Mouse (Mus musculus) heart, adult 2 months (tissue): ENCODE measurements at regions not wholly inside any gene's neighbourhood (a gene's known extent, or its start where the extent isn't known, plus 50 kb on each side); places are given as distances from the start of the nearest gene placed in this dataset.

ENCODE experiments used
- CTCF ChIP-seq: fragments of 200-600 bp; IDR thresholded peaks from 2 replicates; pipeline ENCODE4 v1.8.1; 2022; ENCODE audit warnings: antibody characterized with exemption, mild to moderate bottlenecking, moderate library complexity
- EP300 ChIP-seq: fragments of 200-500 bp; IDR thresholded peaks from 2 replicates; pipeline ENCODE4 v1.6.1; 2011; ENCODE audit warnings: low read depth, low read length, control low read depth; ENCODE audit not compliant: insufficient read depth
- POLR2A ChIP-seq: fragments of 200-500 bp; IDR thresholded peaks from 2 replicates; pipeline ENCODE4 v1.6.1; 2011; ENCODE audit warnings: mild to moderate bottlenecking, low read depth, low read length, control low read depth; ENCODE audit not compliant: insufficient read depth

- TF ChIP-seq CTCF, result no peak
- no peak for TF ChIP-seq EP300
- no peak for TF ChIP-seq POLR2A
These were observed 246.2 kb upstream of the Eef2kmt start for GRCm38 (mm10) chr16:5501961-5502360.
